Mouse (Mus musculus): ENCODE measurements around the gene Zfp69.

The Zfp69 gene

GRCm38 (mm10) chr4:120924554-120925299 lies 26.8 kb downstream of the Zfp69 start, which contains the start of gene Exo5:
Exo5 (minus strand) TSS chr4:120925017.
- DNase-seq: peak; percentile 89

GRCm38 (mm10) chr4:120921461-120921860 lies 30.0 kb downstream of the Zfp69 start:
- DNase-seq: no peak

GRCm38 (mm10) chr4:120914501-120914900 lies 37.0 kb downstream of the Zfp69 start:
- no peak for DNase-seq

GRCm38 (mm10) chr4:120913861-120914260 lies 37.6 kb downstream of the Zfp69 start:
- DNase-seq: no peak

DNA sequence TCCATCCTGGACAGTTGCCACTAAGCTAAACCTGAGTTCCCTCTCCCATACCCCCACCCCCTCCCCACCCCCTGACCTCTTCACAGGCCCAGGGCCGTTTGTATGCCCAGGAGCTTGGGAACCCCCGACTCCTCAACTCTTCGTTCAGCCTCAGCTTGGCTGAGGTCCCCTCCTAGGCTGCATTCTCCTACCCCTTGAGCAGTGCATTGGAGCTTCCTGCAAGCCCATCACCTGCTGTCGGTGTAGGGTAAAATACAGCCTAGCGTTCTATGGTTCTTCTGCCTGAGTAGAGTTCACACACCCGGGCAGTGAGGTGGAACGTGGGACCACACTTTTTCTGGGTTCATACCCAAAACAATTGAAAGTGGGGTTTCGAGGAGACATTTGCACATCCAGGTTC lies 38.1 kb downstream of the Zfp69 start:
- DNase-seq: no peak

GRCm38 (mm10) chr4:120912866-120913265 lies 38.6 kb downstream of the Zfp69 start:
- DNase-seq: no peak

GRCm38 (mm10) chr4:120911086-120911485 lies 40.4 kb downstream of the Zfp69 start:
- DNase-seq: no peak

DNA sequence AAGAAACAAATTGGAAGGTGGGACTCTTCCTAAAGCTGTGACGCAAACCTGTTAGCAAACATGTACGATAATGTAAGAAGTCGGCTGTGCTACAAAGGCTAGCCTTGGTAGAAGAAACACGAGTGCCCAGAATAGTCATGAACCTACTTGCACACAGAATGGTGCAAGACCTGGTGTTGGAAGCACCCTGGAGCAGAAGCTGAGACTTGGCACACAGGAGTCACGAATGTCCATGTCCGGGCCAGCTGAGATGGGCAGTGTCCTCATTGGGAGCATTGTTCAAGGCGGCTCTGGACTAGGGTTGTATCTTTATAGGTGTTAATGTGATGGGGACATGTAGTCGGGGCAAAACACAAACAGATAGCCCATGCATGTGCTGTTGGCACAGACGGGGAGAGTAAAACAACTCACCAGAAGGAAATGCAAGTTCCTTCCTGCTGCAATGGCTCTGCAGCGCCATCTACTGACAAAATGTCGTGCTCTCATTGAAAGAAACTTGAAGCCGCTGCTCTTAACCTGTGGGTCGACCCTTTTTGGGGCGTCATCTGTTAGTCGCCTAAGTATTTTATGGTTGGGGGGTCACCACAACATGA lies 41.8 kb downstream of the Zfp69 start:
- DNase-seq: no peak

GRCm38 (mm10) chr4:120905644-120906043 lies 45.9 kb downstream of the Zfp69 start:
- DNase-seq: no peak

DNA sequence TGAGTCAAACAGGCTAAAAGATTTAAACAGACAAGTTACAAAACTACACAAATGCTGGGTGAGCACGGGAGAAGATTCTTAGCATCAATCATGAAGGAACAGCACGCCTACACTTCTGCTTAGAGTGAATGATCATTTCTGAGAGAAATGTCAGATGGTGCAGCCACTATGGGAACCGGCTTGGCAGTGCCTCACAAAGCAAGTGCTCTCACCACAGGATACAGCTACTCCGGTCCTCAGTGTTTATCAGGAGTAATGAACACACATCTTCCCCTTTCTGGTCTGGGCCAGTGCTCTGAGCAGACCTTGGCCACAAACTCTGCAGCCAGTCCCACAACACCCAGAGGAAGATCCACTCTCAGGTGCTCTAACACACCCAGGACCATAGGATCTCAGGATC lies 47.0 kb downstream of the Zfp69 start:
- no peak for DNase-seq

GRCm38 (mm10) chr4:120895810-120896584 lies 55.5 kb downstream of the Zfp69 start:
- no peak for DNase-seq

DNA sequence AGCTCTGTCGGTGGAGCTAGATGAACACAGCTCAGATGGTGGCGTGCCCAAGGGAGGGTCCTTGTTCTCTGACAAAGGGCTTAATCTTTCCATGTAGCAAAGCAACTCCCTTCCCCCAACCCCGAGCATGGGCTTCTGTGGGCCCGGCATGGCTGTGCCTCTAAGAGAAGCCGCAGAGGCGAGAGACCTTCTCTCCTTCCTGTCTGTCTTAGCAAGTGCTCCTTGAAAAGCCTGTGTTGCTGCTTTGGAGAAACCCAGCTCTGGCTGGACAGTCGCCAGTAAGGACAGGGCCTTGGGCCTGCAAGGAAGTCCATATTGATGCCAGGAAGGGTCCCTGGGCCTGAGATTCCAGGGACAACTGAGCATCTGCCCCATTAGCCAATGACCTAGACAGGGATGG lies 56.3 kb downstream of the Zfp69 start:
- DNase-seq: no peak

GRCm38 (mm10) chr4:120894584-120894983 lies 56.9 kb downstream of the Zfp69 start:
- DNase-seq: no peak

DNA sequence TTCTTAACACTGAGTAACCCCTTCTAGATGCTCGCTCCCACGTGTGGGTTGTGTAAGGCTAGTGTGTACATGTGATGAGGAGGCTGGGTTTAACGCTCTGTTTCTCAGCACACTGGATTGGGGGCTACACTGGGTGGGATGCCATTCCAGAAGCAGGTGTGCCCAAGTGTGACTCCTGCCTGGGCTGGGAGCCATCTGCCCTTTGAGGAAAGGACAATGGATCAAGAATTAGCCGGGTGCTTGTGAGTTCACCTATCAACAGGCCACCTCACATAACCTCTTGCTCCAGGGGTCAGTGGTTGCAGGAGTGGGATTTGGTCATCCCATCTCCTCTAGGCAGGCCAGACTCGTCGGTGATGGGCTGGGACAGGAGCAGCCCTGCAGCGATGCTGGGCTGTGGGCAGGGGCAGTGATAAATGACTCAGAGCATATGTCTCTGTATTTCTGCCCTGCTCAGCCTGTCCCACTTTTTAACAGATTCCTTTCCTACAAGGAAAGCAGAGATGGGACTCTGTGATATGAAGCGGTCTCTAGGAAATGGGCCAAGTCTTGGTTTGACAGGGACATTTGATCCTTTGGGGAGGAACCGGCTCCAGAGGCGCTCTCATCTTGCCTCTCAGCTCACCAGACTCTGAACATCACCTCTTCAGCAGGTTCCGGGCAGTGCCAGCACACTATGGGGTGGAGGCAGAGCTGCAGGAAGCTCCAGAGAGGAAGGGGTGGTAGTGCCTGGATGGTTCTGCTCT lies 57.7 kb downstream of the Zfp69 start:
- DNase-seq: peak; percentile 45

DNA sequence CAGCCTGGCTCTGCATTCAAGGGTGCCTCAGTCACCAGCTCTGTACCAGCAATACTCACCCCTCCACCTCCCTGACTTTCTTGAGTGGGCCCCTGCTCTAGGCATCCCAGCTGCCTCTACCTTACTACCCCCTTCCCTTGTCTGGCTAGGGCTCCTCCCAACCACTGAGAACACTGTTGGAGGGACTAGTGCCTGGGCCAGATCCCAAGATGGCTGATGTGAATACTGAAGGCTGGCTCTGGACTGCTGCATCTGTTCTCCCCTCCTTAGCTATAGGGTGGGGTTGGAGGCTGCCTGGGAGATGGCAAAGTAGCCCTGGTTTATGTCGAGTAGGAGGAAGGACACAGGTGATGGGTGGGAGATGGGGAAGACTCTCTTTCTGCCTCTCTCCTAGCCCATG lies 59.0 kb downstream of the Zfp69 start:
- DNase-seq: no peak

GRCm38 (mm10) chr4:120891960-120892359 lies 59.5 kb downstream of the Zfp69 start:
- no peak for DNase-seq

GRCm38 (mm10) chr4:120890754-120891440 lies 60.6 kb downstream of the Zfp69 start:
- DNase-seq: no peak

- DNase-seq: no peak
These were observed 62.6 kb downstream of the Zfp69 start for GRCm38 (mm10) chr4:120888884-120889283.

- peak; percentile 58 for DNase-seq
These were observed 64.0 kb downstream of the Zfp69 start for GRCm38 (mm10) chr4:120887381-120888112.

GRCm38 (mm10) chr4:120886811-120887210 lies 64.7 kb downstream of the Zfp69 start:
- DNase-seq: no peak

GRCm38 (mm10) chr4:120886131-120886530 lies 65.4 kb downstream of the Zfp69 start:
- no peak for DNase-seq

Data from right cerebral cortex, adult 18-20 months (tissue).